Mouse (Mus musculus) layer of hippocampus, postnatal 25 days (tissue): ENCODE results near the gene Pom121. TPM values are rescaled to one million over a fixed set of nuclear protein-coding genes. Genes with fewer than 3 reads are reported as not detected.

Source experiments
- microRNA-seq, 2 experiments: library from miRNA; unstranded; fragments of <30 nt; microRNA quantifications; one replicate each; pipeline ENCODE4 v1.2.0; 2021
- total RNA-seq, 2 experiments: library from RNA; stranded (reverse); gene quantifications; 2 replicates each; pipeline ENCODE4 v1.2.3; 2021

Pom121 gene
- total RNA-seq, 2 experiments from 2014 or later, result 48.9 to 51.7 TPM

Small RNA genes within 50 kb of the gene (microRNA-seq; reads per million reads assigned to microRNA genes)
- 0.60 to 2.2 reads per million in 2 experiments for gene Mir7033

Other genes starting within 250 kb of the Pom121 start
- 10 to 100 TPM; 32.1 to 34.4 TPM for gene Tbl2, start 244.9 kb downstream of the Pom121 start, total RNA-seq
- gene Bcl7b, start 226.3 kb downstream of the Pom121 start, total RNA-seq, result 10 to 100 TPM; 49.6 to 53.7 TPM
- 10 to 100 TPM; 65.5 to 72.7 TPM for gene Baz1b, start 207.3 kb downstream of the Pom121 start, total RNA-seq
- 1 to 10 TPM; 6.2 to 7.3 TPM for gene Fzd9, start 143.3 kb downstream of the Pom121 start, total RNA-seq
- gene Fkbp6, start 44.5 kb downstream of the Pom121 start, total RNA-seq, result under 1 TPM in 1 of 2 experiments, not detected in 1; 0.31 TPM
- not detected for gene Trim50, start 41.3 kb downstream of the Pom121 start, total RNA-seq
- gene Nsun5, start 24.6 kb downstream of the Pom121 start, total RNA-seq, result 10 to 100 TPM; 20.8 to 24.0 TPM
- gene Hip1, start 150.6 kb upstream of the Pom121 start, total RNA-seq, result 10 to 100 TPM; 37.9 to 39.2 TPM
- gene Ccl26, start 169.0 kb upstream of the Pom121 start, total RNA-seq, result not detected
- under 1 TPM in 1 of 2 experiments, not detected in 1; 0.54 TPM for gene Ccl24, start 178.5 kb upstream of the Pom121 start, total RNA-seq
- gene Rhbdd2, start 238.1 kb upstream of the Pom121 start, total RNA-seq, result 10 to 100 TPM; 80.1 to 81.0 TPM